Mouse (Mus musculus) T-cell, adult 2 months (primary cell): ENCODE results near the gene Nol6.

ENCODE experiments used
- DNase-seq: peaks from one replicate; pipeline ENCODE4 v3.0.0; 2022; ENCODE audit warnings: low spot score

Nol6 gene

GRCm38 (mm10) chr4:41124180-41124951 lies at the start of gene Nol6:
TSS of gene Nol6 (minus strand) at chr4:41124455.
- peak; percentile 98 for DNase-seq

DNA sequence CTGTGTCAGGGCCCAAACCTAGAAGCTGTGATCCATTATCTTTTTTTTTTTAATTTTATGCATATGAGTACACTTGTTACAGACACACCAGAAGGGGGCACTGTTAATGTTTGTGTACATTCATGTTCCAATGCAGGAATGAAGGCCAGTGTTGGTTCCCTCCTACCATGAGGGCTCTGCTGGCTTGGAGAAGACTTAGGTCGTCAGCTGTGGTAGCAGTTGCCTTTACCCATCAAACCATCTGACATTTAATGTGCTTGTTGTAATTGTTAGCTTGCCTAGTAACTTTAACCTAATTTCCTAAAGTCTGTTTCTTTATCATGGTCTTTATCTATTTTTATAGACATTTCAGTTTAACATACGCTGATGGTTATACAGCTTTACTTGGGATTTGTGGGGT lies 46.7 kb upstream of the Nol6 start:
- no peak for DNase-seq

DNA sequence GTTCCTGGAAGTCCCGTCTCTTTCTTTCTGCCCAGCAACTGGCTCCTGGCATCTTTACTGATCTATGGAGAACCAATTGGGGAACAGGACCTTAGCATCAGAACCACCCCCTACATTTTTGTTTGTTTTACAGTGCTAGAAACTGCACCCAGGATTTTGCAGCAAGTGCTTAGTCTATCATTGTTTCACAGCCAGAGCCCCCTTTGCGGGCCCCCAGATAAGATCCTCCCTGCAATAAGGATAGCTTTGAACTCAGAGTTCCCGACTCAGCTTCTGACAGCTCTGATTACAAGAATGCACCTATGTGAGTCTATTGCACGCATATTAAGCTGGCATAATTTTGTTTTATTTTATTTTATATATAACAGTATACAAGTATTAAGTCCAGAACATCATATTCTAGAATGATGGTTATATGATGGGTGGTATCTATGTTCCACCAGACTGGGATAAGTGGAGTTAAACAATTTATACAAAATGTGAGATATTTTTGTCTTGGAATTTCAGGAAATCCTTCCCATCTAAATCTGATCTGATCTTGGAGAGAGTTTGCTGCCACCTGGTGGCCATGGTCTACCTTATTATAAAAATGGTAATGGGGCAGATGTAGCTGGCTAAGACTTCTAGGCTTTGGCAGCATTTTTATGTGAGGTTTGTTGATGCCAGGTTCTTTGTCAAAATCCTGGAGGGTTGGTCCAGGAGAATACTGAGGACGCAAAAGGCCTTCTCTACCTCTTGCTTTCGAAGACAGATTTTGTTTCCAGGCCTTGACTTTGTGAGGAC lies 41.6 kb upstream of the Nol6 start:
- peak; percentile 33 for DNase-seq

DNA sequence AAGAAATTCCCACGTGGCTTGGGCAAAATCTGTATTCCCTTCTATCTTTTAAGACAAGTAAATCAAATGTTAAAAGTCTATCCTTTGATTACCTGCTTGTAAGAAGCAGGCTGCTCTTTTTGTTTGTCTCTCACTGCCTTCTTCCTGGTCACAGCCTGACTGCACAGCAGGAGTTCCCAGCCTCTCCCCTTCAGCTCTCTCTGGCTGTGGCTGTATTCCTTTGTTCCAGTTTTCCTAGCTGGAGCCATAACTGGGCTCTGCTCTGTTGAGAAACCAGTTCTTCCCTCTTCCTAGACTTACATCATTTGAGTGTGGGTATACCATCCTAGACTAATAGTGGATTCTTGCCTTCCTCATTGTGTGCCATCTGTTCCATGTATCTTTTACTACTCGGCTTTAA lies 40.7 kb upstream of the Nol6 start:
- no peak for DNase-seq

- DNase-seq = no peak
Measured at GRCm38 (mm10) chr4:41161232-41161631, 37.0 kb upstream of the Nol6 start.

DNA sequence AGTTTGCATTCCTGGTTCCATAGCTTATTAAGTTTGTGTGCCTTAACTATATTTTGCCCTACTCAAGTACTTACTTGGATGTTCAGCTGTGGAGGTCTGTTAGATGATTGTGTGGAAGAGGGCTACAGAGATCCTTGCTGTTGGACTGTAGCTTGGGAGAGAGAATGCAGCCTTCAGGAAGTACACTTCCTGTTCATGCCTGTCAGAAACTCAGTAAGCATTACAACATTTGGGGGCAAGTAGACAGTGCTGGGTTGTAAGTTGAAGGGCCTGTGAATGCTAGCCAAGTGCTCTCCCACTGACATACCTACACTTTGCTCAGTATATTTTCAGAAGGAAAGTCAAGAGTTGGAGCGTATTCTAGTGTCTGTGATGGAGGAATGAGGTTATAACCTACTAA lies 34.0 kb upstream of the Nol6 start:
- DNase-seq = no peak

DNA sequence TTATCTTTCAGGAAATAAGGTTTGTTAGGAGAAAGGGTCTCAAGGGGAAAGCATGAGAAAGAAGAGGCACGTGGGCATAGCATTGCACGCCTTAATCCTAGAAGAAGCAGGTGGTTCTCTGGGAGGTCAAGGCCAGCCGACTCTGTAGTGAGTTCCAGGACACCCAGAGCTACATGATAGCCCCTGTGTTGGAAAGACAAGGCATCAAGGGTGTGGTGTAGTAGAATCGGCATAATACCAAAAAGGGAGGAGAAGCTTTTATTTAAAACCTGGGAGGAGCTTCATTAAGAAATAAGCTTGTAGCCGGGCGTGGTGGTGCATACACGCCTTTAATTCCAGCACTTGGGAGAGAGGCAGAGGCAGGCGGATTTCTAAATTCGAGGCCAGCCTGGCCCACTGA lies 32.7 kb upstream of the Nol6 start:
- DNase-seq = no peak

- DNase-seq = no peak
Measured at GRCm38 (mm10) chr4:41153146-41153545, 28.9 kb upstream of the Nol6 start.

- DNase-seq = no peak
Measured at GRCm38 (mm10) chr4:41151186-41151585, 26.9 kb upstream of the Nol6 start.

GRCm38 (mm10) chr4:41149891-41150290 lies 25.6 kb upstream of the Nol6 start:
- DNase-seq = no peak

DNA sequence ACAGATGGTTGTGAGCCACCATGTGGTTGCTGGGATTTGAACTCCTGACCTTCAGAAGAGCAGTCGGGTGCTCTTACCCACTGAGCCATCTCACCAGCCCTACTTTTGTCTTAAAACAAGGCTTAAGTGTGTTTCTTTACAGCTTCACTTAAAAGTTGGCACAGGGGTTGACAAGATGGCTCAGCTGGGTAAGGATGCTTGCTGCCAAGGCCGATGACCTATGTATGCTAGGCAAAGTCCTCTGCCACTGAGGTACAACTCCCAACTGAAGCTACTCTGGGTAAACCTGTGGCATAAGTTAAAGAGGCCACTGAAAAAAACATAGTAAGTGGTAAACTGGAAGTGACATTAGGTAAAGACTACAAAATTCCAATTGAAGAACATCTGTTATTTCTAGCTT lies 18.3 kb upstream of the Nol6 start:
- no peak for DNase-seq

DNA sequence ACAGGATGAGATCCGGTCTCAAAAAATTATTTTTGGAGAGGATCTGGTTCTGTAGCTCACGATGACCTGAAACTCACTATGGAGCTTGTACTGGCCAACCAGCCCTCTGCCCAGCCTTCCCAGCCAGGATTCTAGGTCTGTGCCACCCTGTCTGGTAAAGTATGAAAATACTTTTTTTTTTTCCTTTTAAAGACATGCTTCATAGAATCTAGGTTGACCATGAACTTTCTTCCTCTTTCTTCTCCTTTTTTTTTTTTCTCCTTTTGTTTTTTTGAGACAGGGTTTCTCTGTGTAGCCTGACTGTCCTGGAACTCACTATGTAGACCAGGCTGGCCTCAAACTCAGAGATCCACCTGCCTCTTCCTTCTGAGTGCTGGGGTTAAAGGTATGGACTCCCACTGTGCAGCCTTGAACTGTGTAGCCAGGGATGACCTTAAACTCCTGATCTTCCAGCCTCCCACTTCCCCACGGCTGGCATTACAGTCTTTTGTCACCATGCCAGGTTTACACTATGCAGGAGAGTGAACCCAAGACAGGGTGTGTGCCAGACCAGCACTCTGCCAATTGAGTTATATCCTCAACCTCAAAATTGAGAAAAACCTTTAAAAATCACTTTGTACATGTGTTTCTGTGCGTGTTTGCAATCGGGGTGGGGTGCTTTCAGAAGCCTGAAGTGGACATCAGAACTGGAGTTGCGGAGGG lies 16.1 kb upstream of the Nol6 start:
- no peak for DNase-seq

GRCm38 (mm10) chr4:41136811-41137210 lies 12.6 kb upstream of the Nol6 start:
- no peak for DNase-seq

DNA sequence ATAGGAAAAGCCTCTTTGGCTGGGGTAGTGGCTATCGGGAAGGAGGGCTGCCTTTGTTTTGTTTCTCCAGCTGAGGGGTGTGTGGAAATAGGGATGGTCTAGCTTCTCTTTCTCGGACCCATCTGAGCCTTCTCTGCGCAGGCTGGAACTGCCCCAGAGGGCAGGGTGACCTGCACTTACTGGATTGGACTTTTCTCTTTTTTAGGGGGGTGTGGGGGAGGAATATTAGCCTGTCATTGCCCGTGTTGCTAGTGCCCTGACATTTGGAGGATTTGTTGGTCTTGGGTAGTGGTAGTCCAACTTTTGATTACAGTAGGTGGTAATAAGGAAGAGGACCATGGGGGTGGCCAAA lies 12.2 kb upstream of the Nol6 start:
- no peak for DNase-seq

DNA sequence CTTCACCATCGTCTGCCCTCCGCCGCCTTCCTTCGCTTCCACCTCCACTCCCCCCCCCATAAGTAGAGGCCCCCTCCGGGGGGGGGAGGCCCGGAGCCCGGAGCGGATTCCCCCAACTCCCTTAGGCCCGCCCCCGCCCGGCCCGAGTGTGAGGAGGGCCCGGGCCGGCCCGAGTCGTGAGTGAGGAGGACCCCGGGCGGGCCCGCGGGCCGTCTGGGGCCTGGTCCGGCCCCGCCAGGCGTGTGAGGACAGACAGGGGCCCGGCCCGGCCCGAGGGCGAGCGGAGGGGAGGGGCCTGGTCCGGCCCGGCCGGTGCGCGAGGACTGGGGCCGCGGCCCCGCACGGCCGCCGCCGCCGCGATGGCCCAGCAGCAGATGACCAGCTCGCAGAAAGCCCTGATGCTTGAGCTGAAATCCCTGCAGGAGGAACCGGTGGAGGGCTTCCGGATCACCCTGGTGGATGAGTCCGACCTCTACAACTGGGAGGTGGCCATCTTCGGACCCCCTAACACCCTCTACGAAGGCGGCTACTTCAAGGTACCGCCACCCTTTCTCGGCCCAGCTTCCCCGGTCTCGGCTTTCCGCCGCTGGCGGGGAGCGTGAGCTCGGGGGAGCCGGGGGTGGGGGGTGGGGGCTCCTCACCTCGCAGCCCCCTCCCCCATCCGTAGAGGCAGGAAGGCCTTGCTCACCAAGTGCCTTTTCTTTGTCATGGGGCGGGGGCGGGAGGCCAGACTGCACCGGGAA lies 11.6 kb upstream of the Nol6 start, which contains the start of gene Ube2r2:
Ube2r2 (plus strand) TSS at position 33 of the 743 bp plus-strand sequence.
- DNase-seq = peak; percentile 46

- DNase-seq = peak; percentile 61
Measured at GRCm38 (mm10) chr4:41134935-41135710, 10.9 kb upstream of the Nol6 start.

GRCm38 (mm10) chr4:41133529-41134291 lies 9.5 kb upstream of the Nol6 start:
- no peak for DNase-seq

DNA sequence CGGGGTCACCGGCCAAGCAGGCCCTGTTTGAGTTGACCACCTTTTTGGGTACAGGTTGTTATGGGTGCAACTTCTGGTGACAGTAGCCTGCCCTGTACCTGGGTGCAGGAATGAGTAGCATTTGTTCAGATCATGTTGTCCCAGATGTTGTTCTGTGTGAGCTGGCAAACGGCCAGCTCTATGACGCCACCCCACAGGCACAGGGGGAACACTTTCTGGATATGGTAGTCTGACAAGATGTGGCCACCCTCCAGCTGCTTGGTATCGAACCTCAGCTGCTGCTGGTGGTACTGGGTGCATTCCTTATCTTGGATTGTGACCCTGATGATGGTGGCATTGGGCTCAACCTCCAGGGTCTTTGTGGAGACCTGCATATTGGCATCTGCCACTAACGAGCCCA lies 8.2 kb upstream of the Nol6 start:
- DNase-seq = no peak

DNA sequence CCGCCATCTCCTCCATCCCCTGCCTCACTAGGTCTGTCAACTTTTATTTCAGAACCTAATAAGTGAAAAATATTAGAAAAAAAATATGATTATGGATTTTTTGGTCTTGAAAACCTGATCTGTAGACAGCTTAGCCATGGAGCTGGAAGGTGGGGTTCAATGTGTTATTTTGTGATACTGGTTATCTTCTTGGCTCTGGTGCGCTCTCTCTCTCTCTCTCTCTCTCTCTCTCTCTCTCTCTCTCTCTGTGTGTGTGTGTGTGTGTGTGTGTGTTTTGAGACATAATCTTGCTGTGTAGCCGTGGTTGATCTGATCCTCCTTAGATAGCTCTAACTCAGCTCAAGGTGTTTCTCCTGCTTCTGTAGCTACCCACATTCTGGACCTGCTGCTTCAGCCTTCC lies 5.6 kb upstream of the Nol6 start:
- DNase-seq = no peak

- DNase-seq = peak; percentile 76
Measured at GRCm38 (mm10) chr4:41129406-41129805, 5.2 kb upstream of the Nol6 start.
